In the genomic region with DNA sequence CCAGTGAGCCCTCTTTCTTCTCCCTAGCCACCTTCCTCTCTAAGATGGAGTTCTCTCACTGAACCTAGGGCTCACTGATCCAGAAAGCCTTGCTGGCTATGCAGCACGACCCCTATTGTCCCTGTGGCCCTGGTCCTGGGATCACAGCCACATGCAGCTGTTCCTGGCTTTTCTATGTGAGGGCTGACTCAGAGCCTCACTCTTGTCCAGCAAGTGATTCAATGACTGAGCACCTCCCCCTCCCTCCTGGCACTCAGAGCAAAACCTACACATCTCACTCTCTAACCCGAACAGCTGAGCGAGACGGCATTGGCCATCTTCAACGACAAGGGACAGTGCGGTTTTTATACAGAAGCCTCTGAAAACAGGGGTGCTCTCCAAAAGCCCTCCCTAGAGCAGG, we compare ENCODE assay signal across 10 mouse cellular contexts. TPM values are rescaled to one million over a fixed set of nuclear protein-coding genes. Genes with fewer than 3 reads are reported as not detected.
DNase-seq lines count a peak whose midpoint lies in the region; ATAC-seq and TF ChIP-seq lines count a peak whose summit lies in the region.
"Had no signal": no experiment of that assay in that cellular context is flagged by ENCODE, and none has a peak within 500 bp of the region (broad histone marks: within the 10 kb centered on the region; RNA-seq: fewer than 3 reads in every experiment).

No protein-coding gene starts in this region.

- intact Hi-C loops in heart, postnatal 10 days (cut with DNase I), result no loop called here

- no peak overlapping the region for H3K4me2 ChIP-seq in kidney, embryonic 14.5 days (replicated peaks; ENCODE audit: low read depth, low read length)
- no peak overlapping the region for H3K4me2 ChIP-seq in forebrain, embryonic 11.5 days (ENCODE audit: low read depth, low read length, severe bottlenecking)
- H3K4me2 ChIP-seq: hindbrain, embryonic 15.5 days had no signal

- TF ChIP-seq CTCF in Patski (IDR thresholded peaks at IDR 0.05), result no peak

- H3K36me3 ChIP-seq in kidney, embryonic 14.5 days (ENCODE audit: control insufficient read depth, insufficient read depth, low read length), result peaks cover 14% of the 10 kb centered on the region; the same call in 1 of the 2 replicates
- no peaks in the 10 kb centered on the region for H3K36me3 ChIP-seq in forebrain, embryonic 11.5 days (ENCODE audit: control insufficient read depth, insufficient read depth, low read length)

- WGBS in kidney, embryonic 14.5 days, result 54% methylated on average over 6 of the region's 6 CpGs
- WGBS in forebrain, embryonic 11.5 days, result 69% methylated on average over 6 of the region's 6 CpGs

- no peak overlapping the region for H3K4me3 ChIP-seq in kidney, embryonic 14.5 days (ENCODE audit: low read length)
- H3K4me3 ChIP-seq in forebrain, embryonic 11.5 days (ENCODE audit: low read depth, low read length), result no peak overlapping the region
- H3K4me3 ChIP-seq: erythroblast, embryonic 14.5 days; hindbrain, embryonic 15.5 days had no signal

- CTCF ChIA-PET in Patski (lab: Charles Lee), result no interaction called here

- POLR2A ChIA-PET in Patski (lab: Charles Lee), result no interaction called here

- in situ Hi-C loops in Patski (cut with MboI; ENCODE audit: low pct_unique_long_range_greater_than_20kb), result no loop called here

- no peak overlapping the region for H3K9ac ChIP-seq in kidney, embryonic 14.5 days (ENCODE audit: low read depth, low read length)
- H3K9ac ChIP-seq in forebrain, embryonic 11.5 days (ENCODE audit: low read length), result no peak overlapping the region
- H3K9ac ChIP-seq: hindbrain, embryonic 15.5 days had no signal

- peaks cover 18% of the 10 kb centered on the region; the same call in 1 of the 2 replicates for H3K4me1 ChIP-seq in kidney, embryonic 14.5 days (ENCODE audit: control insufficient read depth, insufficient read depth, low read length)
- peaks cover 2% of the 10 kb centered on the region; the same call in 1 of the 2 replicates for H3K4me1 ChIP-seq in forebrain, embryonic 11.5 days (replicated peaks; ENCODE audit: control insufficient read depth, insufficient read depth, low read length)

- no peak overlapping the region for H3K27ac ChIP-seq in kidney, embryonic 14.5 days (ENCODE audit: low read depth, low read length)
- H3K27ac ChIP-seq in forebrain, embryonic 11.5 days (ENCODE audit: low read depth, low read length), result no peak overlapping the region
- H3K27ac ChIP-seq: hindbrain, embryonic 15.5 days had no signal

- no peaks in the 10 kb centered on the region for H3K27me3 ChIP-seq in kidney, embryonic 14.5 days (ENCODE audit: control insufficient read depth, insufficient read depth, low read length)
- H3K27me3 ChIP-seq in Patski, result no peaks in the 10 kb centered on the region
- no peaks in the 10 kb centered on the region for H3K27me3 ChIP-seq in forebrain, embryonic 11.5 days (ENCODE audit: control insufficient read depth, insufficient read depth, low read length)
- H3K27me3 ChIP-seq: hindbrain, embryonic 15.5 days had no signal

- no peak for ATAC-seq in kidney, embryonic 14.5 days (ENCODE audit: low FRiP score, low TSS enrichment)
- no peak for ATAC-seq in Patski
- ATAC-seq in forebrain, embryonic 11.5 days (replicated peaks; ENCODE audit: low FRiP score), result no peak

- peak; percentile 28 for DNase-seq in kidney, postnatal 10 days
- DNase-seq in 3134 (ENCODE audit: extremely low read depth, insufficient read length, low spot score), result peak; percentile 18
- DNase-seq in Patski (ENCODE audit: low read depth, low spot score), result peak; percentile 22
- peak; percentile 53 to 71 for DNase-seq in heart, postnatal 10 days
- no peak for DNase-seq in forebrain, embryonic 11.5 days (ENCODE audit: low spot score)
- no peak for DNase-seq in lung, postnatal 4 days
- no peak for DNase-seq in frontal cortex, postnatal 10 days (ENCODE audit: low spot score in 2 of 2)

- no peaks in the 10 kb centered on the region for H3K9me3 ChIP-seq in kidney, embryonic 14.5 days (ENCODE audit: control insufficient read depth, low read length)
- no peaks in the 10 kb centered on the region for H3K9me3 ChIP-seq in forebrain, embryonic 11.5 days (ENCODE audit: control insufficient read depth, low read length)
- H3K9me3 ChIP-seq: hindbrain, embryonic 15.5 days had no signal

RNA-seq across cellular contexts. Expression of a gene that starts 51.8 kb away (rescaled TPM):
- polyA plus RNA-seq in kidney, embryonic 14.5 days (2014; fragmentation: Nextera tagmentation; extraction: Ambion mirVana), result 2.4 and 2.6 TPM in 2 replicates
- polyA plus RNA-seq in Patski (2021), result 6.8 TPM
- total RNA-seq in heart, postnatal 10 days (2021), result 10 to 100 TPM in 1 of 2 experiments, 1 to 10 TPM in 1; 8.8 to 10.9 TPM
- polyA plus RNA-seq in forebrain, embryonic 11.5 days (2014; fragmentation: Nextera tagmentation; extraction: Ambion mirVana), result 1.9 and 2.0 TPM in 2 replicates
- polyA plus RNA-seq: erythroblast, embryonic 14.5 days had no signal

Comparison
In these comparisons a context has a peak if more than half of its experiments do, and no peak if none do; other contexts are left out.
1. DNase-seq: peak in kidney, postnatal 10 days (single experiment), 3134 (single experiment), Patski (single experiment) and heart, postnatal 10 days (2 of 2); none in forebrain, embryonic 11.5 days (single experiment), lung, postnatal 4 days (0 of 2) and frontal cortex, postnatal 10 days (0 of 2).